In the genomic region with DNA sequence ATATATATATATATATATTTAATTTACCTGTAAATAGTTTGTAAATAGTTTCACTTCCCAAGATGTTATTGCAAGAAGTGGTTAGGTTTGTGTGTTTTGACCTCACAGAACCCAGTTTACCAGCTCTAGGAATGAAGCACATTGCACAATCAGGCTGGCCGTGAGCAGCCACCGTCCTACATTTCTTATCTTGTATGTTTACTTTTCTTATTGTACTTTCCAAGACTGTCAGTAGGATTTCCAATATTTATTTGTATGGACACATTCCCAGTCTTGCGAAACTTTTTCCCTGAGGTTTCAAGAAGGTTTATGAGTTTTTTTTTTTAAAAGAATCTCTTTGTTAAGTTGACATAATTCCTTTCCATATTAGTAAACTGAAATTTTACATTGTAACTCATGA, we compare ENCODE assay signal across 27 mouse cellular contexts. TPM values are rescaled to one million over a fixed set of nuclear protein-coding genes. Genes with fewer than 3 reads are reported as not detected.
DNase-seq lines count a peak whose midpoint lies in the region; ATAC-seq and TF ChIP-seq lines count a peak whose summit lies in the region.
"Had no signal": no experiment of that assay in that cellular context is flagged by ENCODE, and none has a peak within 500 bp of the region (broad histone marks: within the 10 kb centered on the region; RNA-seq: fewer than 3 reads in every experiment).

No protein-coding gene starts in this region.

- H3K27me3 ChIP-seq in heart, adult 2 months (ENCODE audit: control insufficient read depth, insufficient read depth, low read length) = no peaks in the 10 kb centered on the region
- H3K27me3 ChIP-seq in lung, embryonic 16.5 days (ENCODE audit: control insufficient read depth, insufficient read depth, low read depth, low read length) = no peaks in the 10 kb centered on the region
- H3K27me3 ChIP-seq: hindbrain, embryonic 12.5 days; liver, embryonic 13.5 days; midbrain, embryonic 12.5 days; neural tube, embryonic 12.5 days had no signal

- H3K4me2 ChIP-seq in lung, embryonic 16.5 days (ENCODE audit: low read depth, low read length) = no peak overlapping the region
- H3K4me2 ChIP-seq: hindbrain, embryonic 12.5 days; liver, embryonic 13.5 days; midbrain, embryonic 12.5 days; neural tube, embryonic 12.5 days had no signal

- intact Hi-C loops in heart, adult 2 months (cut with DNase I) = loop anchor here (5.0 kb wide), 1 partner anchor 65 kb away; no protein-coding TSS in a partner anchor
- intact Hi-C loops in heart, postnatal 36 days (cut with DNase I) = no loop called here

- no peaks in the 10 kb centered on the region; the same call in 1 of the 2 replicates for H3K79me2 ChIP-seq in heart, adult 2 months (replicated peaks; ENCODE audit: control insufficient read depth, insufficient read depth, low read length)

- peak in 1 of 2 experiments; percentile 43 for DNase-seq in heart, adult 2 months
- no peak for DNase-seq in heart, postnatal 36 days
- DNase-seq in lung, adult 2 months = no peak
- peak; percentile 82 for DNase-seq in adipocyte (ENCODE audit: low spot score)
- DNase-seq in gonadal fat pad, adult 2 months (ENCODE audit: low read depth) = peak; percentile 79
- no peak for DNase-seq in layer of hippocampus, adult 18-20 months (ENCODE audit: low spot score in 2 of 2)
- DNase-seq: cerebellum, adult 18-20 months; cerebellum, postnatal 25 days; embryo, embryonic 11 days; forebrain, postnatal 0 days; gastrocnemius, adult 2 months; kidney, adult 8-10 months; kidney, postnatal 14 days; left cerebral cortex, postnatal 4 days; liver, embryonic 13.5 days; spleen, adult 18-20 months; thymus, postnatal 4 days had no signal

- TF ChIP-seq POLR2A in heart, adult 2 months (IDR thresholded peaks at IDR 0.05; ENCODE audit: insufficient read depth, low read depth, low read length) = no peak
- no peak for TF ChIP-seq POLR2A in lung, adult 2 months (IDR thresholded peaks at IDR 0.05; ENCODE audit: borderline replicate concordance, extremely low read depth, low read depth, low read length)

- no peak overlapping the region for H3K4me3 ChIP-seq in heart, adult 2 months
- no peak overlapping the region for H3K4me3 ChIP-seq in lung, embryonic 16.5 days (ENCODE audit: low read length)
- no peak overlapping the region for H3K4me3 ChIP-seq in lung, adult 2 months (replicated peaks; ENCODE audit: extremely low read depth, low read depth, low read length)
- H3K4me3 ChIP-seq: forebrain, embryonic 10.5 days; gastrocnemius, adult 2 months; hindbrain, embryonic 12.5 days; liver, embryonic 13.5 days; midbrain, embryonic 12.5 days; neural tube, embryonic 12.5 days had no signal

- no peak for TF ChIP-seq CTCF in heart, adult 2 months (IDR thresholded peaks at IDR 0.05)
- TF ChIP-seq CTCF in lung, adult 2 months (IDR thresholded peaks at IDR 0.05; ENCODE audit: insufficient read depth, low read length) = no peak

- H3K36me3 ChIP-seq in heart, adult 2 months (ENCODE audit: control insufficient read depth, insufficient read depth, low read length) = no peaks in the 10 kb centered on the region
- no peaks in the 10 kb centered on the region for H3K36me3 ChIP-seq in lung, embryonic 16.5 days (ENCODE audit: control insufficient read depth, insufficient read depth, low read length)
- H3K36me3 ChIP-seq: forebrain, embryonic 10.5 days; hindbrain, embryonic 12.5 days; liver, embryonic 13.5 days; midbrain, embryonic 12.5 days; neural tube, embryonic 12.5 days had no signal

- WGBS in heart, adult 2 months = 30% methylated on average over 3 of the region's 3 CpGs
- WGBS in lung, embryonic 16.5 days = 20% methylated on average over 3 of the region's 3 CpGs
- WGBS in lung, adult 2 months = 18% methylated on average over 3 of the region's 3 CpGs

- ATAC-seq in lung, embryonic 16.5 days (ENCODE audit: low read depth) = peak; percentile 40; the same call in 1 of the 2 replicates
- ATAC-seq: activated CD4-positive, CD25-positive, alpha-beta regulatory T cell, adult 4 months; CD4-positive, CD25-positive, alpha-beta regulatory T cell, adult 4 months; forebrain, postnatal 0 days had no signal

- H3K9me3 ChIP-seq in lung, embryonic 16.5 days (ENCODE audit: control insufficient read depth, low read length) = no peaks in the 10 kb centered on the region
- H3K9me3 ChIP-seq: forebrain, embryonic 10.5 days; liver, embryonic 13.5 days had no signal

- no peak overlapping the region for H3K27ac ChIP-seq in heart, adult 2 months
- no peak overlapping the region for H3K27ac ChIP-seq in lung, embryonic 16.5 days (ENCODE audit: low read length)
- H3K27ac ChIP-seq: forebrain, embryonic 10.5 days; gastrocnemius, adult 2 months; hindbrain, embryonic 12.5 days; liver, embryonic 13.5 days; midbrain, embryonic 12.5 days; neural tube, embryonic 12.5 days had no signal

- H3K9ac ChIP-seq in heart, adult 2 months (ENCODE audit: low read depth, low read length) = no peak overlapping the region
- H3K9ac ChIP-seq in lung, embryonic 16.5 days (ENCODE audit: low read length) = no peak overlapping the region
- H3K9ac ChIP-seq: forebrain, postnatal 0 days; hindbrain, embryonic 12.5 days; liver, embryonic 13.5 days; midbrain, embryonic 12.5 days; neural tube, embryonic 12.5 days had no signal

- peaks cover 6% of the 10 kb centered on the region; the same call in 1 of the 2 replicates for H3K4me1 ChIP-seq in heart, adult 2 months (ENCODE audit: control insufficient read depth, insufficient read depth, low read length)
- H3K4me1 ChIP-seq in lung, embryonic 16.5 days (replicated peaks; ENCODE audit: control insufficient read depth, insufficient read depth, low read length) = peaks cover 3% of the 10 kb centered on the region; the same call in 1 of the 2 replicates
- peaks cover 2% of the 10 kb centered on the region; the same call in 1 of the 2 replicates for H3K4me1 ChIP-seq in lung, adult 2 months (ENCODE audit: control insufficient read depth, insufficient read depth, low read length)
- H3K4me1 ChIP-seq: forebrain, embryonic 10.5 days; hindbrain, embryonic 12.5 days; liver, embryonic 13.5 days; midbrain, embryonic 12.5 days; neural tube, embryonic 12.5 days had no signal

- 0 out of 2 replicates have a peak, but pooled peaks have one; percentile 32 for TF ChIP-seq EP300 in heart, adult 2 months (IDR thresholded peaks at IDR 0.05; ENCODE audit: insufficient read depth, low read depth, low read length)

RNA-seq across cellular contexts. Expression of a gene that starts 40.7 kb away (rescaled TPM):
- 10 to 100 TPM in 1 of 2 experiments, 1 to 10 TPM in 1; 8.0 to 10.6 TPM for total RNA-seq in heart, adult 2 months (2021)
- 14.4 and 18.9 TPM in 2 replicates for polyA plus RNA-seq in heart, adult 2 months (2012; rRNA removed)
- total RNA-seq in heart, postnatal 36 days (2021) = 10 to 100 TPM; 16.3 to 18.7 TPM
- polyA plus RNA-seq in lung, embryonic 16.5 days (2015; fragmentation: Nextera tagmentation; extraction: Ambion mirVana) = 14.0 and 16.3 TPM in 2 replicates
- polyA plus RNA-seq in lung, adult 2 months (2012; rRNA removed) = 27.4 and 32.8 TPM in 2 replicates
- polyA plus RNA-seq in gonadal fat pad, adult 2 months (2012; rRNA removed) = 44.4 and 52.1 TPM in 2 replicates
- total RNA-seq in layer of hippocampus, adult 18-20 months (2021) = 10 to 100 TPM; 13.7 to 16.8 TPM
- total RNA-seq: granulocyte monocyte progenitor cell, adult 5-6 weeks; megakaryocyte progenitor cell, adult 5-6 weeks; monocyte, adult 5-6 weeks had no signal
- polyA plus RNA-seq: activated CD4-positive, CD25-positive, alpha-beta regulatory T cell, adult 4 months; CD4-positive, CD25-positive, alpha-beta regulatory T cell, adult 4 months had no signal

Comparison
In these comparisons a context has a peak if more than half of its experiments do, and no peak if none do; other contexts are left out.
1. DNase-seq: peak in adipocyte (single experiment) and gonadal fat pad, adult 2 months (single experiment); none in heart, postnatal 36 days (0 of 2), lung, adult 2 months (single experiment) and layer of hippocampus, adult 18-20 months (0 of 2).